Mouse (Mus musculus): Measurements from ENCODE around the gene Rnf213.

The Rnf213 gene

DNA sequence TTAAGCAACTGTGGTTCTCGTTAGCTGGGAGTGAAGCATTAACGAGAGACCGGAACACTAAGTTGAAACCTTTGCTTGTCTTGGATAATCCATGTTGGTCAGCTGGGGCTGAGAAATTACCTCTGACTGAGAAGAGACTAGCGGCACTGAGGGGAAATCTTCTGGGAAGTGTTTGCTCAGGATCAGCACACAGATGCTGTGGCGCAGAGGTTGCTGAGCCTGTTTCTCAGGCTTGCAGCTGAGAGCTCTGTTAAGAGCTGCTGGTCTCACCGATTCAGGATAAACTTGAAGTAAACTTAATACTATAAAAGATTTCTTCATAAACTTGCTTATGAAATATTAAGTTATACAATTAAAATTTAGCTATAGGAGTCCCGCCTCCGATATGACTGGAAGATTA is 45.9 kb downstream of the Rnf213 start:
- DNase-seq, result no peak

DNA sequence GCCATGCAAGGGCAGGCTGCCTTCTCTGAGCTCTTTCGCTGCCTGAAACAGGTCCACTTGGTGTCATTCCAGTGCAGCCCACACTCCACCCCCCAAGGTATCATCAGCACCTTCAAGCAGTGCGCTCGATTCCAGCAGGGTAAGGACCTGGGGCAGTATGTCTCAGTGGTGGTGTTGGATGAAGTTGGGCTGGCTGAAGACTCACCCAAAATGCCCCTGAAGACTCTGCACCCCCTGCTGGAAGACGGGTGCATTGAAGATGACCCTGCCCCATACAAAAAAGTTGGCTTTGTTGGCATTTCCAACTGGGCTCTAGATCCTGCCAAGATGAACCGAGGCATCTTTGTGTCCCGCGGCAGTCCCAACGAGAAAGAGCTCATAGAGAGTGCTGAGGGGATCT is 49.3 kb downstream of the Rnf213 start:
- DNase-seq, result no peak

DNA sequence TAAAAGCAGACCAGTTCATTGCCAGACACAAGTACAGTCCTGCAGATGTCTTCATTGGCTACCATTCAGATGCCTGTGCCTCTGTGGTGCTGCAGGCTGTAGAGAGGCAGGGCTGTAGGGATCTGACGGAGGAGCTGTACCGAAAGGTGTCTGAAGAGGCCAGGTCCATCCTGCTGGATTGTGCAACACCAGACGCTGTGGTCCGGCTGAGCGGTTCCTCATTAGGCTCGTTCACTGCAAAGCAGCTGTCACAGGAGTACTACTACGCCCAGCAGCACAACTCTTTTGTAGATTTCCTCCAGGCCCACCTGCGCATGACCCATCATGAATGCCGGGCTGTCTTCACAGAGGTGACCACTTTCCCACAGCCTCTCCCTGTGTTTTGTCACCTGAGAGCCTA is 50.5 kb downstream of the Rnf213 start:
- DNase-seq, result no peak

DNA sequence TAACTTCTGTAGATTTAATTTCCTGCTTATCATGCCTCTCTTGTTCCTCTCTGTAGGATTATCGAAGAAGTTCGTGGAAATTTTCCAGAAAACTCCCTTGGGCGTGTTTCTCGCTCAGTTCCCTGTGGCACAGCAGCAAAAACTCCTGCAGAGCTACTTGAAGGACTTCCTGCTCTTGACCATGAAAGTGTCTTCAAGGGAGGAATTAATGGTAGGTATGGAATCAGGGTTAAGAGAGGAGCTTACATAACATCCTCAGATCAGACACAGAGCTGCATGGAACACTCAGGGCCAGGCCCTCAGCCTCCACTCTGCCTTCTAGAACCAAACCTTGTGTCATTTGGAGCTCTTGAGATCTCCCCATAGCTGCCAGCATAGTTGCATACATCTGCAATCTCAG is 63.2 kb downstream of the Rnf213 start:
- DNase-seq, result no peak

DNA sequence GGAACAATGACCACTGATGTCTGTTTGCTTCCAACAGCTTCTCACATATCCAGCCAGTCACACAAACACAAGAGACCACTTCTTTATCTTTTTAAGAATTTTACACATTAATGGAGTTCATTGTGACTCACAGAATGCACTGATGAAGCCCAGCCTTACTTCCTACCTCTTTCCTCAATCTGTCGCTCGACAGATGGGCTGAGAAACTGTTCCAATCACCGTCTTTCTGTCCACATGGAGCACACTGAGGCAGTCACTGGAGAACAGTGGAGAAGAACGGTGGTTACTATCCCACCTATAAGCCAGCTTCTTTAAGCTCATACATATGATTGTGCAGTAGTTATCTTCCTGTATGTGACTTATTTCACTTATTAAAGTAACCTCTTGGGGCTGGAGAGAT is 85.0 kb downstream of the Rnf213 start:
- DNase-seq, result no peak

DNA sequence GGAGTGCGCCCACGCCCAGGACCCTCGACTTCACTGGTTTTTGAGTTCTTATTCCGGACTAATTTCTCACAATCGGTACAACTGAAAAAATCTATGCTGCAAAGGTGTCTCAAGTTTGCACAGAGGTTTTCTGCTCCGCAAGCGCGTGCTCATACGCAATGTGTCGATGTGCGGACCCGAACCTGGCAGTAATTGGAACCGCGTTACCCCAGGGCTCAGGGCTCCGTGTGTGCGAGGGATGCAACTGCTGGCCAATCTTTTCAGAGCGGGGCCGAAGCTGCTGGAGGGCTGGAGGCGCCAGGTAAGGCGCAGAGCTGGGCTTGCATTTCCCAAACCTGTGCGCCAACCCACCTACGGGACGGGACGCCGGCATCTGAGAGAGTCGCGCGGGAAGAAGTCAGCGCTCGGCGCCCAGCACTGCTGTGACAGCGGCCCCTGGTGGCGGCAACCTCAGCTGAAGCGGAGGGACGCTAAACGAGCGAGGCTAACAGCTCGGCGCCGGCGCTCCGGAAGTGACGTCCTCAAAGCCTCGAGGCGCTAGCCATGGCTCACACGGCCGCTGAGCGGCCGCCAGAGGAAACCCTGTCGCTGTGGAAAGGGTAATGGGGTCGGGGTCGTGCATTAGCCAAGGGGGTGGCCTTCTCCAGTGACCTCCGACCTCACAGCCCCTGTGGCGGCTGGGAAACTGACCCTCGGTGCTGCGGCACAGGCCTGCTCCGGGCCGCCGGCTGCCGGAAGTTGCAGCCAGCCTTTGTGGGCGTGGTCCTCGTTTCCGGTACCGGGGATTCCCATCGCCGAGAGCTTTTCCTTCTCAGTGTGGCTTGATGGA is 98.2 kb downstream of the Rnf213 start, which contains the start of gene Endov:
Endov (plus strand) TSS at position 487 of the 829 bp plus-strand sequence.
- peak; percentile 100 for DNase-seq

DNA sequence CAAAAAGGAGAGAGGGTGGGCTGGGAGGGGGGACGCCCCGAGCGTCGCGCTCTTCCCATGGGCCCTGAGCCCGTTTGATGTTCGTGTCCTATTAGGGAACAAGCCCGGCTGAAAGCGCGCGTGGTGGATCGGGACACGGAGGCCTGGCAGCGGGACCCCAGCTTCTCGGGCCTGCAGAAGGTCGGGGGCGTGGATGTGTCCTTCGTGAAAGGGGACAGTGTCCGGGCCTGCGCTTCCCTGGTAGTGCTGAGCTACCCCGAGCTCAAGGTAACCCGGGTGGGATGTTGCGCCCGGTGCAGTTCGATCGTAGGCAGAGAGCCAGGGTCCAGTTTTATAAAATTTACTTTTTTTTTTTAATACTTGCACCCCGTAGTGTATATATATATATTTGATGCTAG is 98.8 kb downstream of the Rnf213 start:
- DNase-seq, result no peak

DNA sequence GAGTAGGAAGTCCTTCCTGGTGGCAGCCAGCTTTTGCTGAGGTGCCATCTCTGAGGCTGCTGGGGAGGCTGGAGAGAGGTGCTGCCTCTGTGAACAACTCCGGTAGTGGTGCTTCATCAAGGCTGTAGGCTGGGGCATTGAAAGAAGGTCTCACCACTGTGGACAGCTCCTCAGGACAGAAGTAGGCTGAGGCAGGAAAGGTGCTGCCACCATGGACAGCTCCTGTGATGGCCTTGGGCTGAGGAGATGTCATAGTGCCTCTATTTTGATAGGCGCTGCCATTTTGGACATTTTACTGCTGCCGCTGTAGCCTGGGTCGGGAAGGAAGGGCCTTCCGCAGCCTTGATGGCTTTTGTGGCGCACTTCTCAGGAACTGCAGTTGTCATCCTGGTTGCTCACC is 99.9 kb downstream of the Rnf213 start:
- DNase-seq, result no peak

DNA sequence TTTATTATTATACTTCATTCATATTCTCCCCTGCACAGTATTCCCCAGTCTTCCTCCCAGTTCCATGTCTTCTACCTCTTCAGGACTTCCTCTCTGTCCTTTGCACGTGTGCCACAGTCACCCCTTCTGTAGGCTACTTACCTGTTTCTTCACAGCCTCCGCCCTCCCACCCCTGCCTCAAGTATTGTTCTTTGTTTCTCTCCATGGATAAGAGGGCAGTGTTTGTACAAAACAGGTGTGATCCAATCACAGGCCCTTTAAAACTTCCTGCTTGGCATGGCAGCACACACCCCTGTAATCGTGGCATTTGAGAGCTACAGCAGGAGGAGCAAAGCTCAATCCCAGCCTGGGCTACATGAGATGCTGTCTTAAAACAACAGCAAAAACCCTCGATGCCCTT is 100.6 kb downstream of the Rnf213 start:
- DNase-seq, result no peak

DNA sequence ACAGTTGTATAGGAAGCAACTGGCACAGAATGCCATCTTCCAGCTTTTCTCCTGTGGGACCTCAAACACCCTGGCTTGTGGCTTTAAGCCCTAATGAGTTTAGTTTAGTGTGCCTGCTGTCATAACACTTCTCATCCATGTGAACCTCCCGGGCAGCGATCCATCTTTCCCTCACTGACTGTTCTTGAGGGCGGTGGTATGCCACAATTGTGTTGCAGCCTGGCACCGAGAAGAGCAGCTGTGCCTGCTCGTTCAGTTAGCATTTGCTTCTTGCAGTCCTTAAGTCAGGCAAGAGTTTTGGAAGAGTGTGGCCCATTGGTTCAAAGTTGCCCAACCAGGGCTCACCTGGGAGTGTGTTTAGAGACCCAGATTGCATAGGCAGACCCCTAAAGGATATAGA is 103.2 kb downstream of the Rnf213 start:
- DNase-seq, result no peak

DNA sequence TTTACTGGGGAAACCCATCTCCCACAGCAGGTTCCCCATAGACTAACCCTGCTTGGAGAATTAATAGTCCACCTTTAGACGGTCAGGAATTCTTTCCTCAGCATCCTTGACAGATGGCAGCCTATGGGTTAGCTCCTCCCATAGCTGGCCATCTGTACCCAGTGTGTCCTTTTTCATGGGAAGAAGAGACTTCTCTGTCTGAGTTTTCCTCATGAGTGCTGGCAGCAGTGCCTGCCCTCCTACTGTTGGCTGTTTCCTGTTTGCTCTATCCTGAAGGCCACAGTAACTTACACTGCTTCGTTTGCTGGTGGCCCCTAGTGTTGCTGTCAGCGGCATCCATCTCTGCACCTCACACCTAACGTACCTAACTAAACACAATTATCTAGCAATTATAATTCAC is 104.6 kb downstream of the Rnf213 start:
- no peak for DNase-seq

DNA sequence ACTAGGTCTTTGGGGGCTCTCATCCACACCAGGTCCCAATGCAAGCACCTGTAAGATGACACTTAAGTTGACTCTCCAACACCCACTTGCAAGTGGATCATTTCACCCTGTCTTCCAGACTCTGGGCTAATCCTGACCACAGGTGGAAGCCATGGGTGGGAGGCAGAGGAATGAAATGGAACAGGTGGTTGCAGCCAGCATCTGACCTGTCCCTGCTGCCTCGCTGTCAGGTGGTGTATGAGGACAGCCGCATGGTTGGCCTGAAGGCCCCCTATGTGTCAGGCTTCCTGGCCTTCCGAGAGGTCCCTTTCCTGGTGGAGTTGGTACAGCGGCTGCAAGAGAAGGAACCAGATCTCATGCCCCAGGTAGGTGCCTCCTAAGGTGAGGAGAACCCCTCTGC is 106.4 kb downstream of the Rnf213 start:
- DNase-seq, result no peak

DNA sequence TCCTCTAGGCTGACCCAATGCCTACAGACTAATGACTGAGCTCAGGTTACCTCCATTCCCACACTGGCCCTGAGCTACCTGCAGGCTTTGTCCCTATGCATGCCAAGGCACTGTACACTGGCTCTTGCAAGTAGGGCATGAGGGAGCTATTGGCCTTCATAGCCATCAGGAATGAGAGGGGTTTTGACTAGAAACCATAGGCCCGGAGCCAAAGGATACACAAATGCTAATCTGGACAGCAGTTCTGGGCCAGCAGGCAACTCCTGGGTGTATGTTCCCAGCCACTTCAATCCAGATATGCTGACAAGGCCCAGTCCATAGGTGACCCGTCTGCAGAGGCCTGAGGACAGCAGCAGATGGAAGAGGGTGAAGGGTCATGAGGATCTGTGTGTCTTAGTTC is 107.1 kb downstream of the Rnf213 start:
- no peak for DNase-seq

DNA sequence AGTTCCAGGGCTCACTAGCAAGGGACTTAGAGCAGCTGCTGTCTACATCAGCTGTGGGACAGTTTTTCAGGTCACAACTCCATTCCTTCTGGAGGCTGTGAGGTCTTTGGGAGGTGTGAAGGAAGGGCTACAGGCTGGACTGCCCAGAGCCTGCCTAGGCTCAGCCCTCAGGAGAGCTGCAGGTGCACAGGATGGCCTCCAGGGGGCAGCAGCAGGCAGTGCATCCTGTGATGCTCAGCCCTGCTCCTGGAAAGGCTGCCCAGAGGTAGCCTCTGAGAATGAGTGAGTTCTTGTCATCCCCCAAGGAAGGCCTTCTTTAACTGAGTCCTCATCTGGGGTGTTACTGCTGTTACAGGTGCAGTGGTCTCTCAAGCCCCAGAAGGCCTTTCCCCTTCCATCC is 110.8 kb downstream of the Rnf213 start:
- peak; percentile 82 for DNase-seq

DNA sequence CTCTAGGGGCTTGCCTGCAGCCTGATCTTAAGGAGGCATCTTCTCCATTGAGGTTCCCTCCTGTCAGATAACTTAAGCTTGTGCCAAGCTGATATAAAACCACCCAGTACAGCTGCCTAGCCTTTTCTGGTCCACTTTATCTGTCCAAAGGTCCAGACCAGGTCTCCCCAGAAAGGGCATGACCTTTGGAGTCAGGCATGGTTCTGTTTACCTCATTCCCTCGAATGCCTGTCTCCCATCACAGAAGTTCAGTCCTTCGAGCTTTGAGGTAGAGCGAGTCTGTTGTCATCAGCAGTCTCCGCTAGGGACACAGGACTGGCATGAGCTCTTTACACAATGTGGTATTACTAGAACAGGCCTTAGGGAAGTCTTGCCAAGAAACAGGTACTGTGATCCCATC is 113.5 kb downstream of the Rnf213 start:
- DNase-seq, result no peak

DNA sequence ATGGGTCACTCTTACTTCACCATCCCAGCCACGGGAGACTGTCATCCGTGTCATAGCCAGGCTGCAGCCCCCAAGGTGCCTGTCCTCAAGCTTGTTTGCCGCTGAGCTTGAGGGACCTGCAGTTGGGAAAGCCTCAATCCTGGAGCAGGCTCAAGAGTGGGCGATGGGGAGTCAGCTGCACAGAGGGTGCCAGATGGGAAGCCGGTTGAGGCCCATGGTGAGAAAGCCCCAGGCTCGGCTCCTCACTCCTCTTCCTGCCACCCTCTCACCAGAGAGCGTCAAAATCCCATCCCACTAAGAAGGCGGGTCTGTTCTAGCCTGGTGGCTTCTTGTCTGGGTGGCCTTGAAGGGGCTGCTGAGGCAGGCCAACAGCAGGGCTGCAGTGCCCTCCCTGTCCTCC is 114.9 kb downstream of the Rnf213 start:
- DNase-seq, result no peak

DNA sequence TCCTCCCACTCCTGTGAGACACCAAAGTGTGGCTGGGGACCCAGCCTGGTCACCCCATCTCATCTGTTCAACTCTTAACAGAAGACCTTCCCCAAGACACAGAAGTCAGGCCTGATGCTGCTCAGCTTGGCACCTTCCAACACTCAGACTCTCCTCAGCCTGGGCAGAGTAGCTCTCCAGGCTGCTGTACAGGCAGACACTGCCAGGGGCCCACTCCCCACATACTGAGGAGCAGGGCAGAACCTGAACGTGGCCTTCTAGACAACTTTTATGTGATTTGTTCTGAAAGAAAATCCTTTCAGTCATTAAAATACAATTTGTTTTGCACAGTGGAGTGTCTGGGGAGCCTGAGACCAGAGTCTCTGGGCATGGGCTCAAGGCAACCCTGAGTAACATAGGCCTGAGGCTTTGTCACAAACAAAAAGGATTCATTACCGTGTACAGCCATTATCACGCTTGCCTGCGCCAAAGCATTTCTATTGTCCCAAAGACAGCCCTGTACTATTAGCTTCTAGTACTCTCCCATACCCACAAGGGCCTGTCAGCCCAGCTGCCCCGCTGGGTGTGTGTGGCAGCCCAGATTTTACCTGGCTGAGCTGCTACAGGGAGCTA is 116.4 kb downstream of the Rnf213 start:
- no peak for DNase-seq

DNA sequence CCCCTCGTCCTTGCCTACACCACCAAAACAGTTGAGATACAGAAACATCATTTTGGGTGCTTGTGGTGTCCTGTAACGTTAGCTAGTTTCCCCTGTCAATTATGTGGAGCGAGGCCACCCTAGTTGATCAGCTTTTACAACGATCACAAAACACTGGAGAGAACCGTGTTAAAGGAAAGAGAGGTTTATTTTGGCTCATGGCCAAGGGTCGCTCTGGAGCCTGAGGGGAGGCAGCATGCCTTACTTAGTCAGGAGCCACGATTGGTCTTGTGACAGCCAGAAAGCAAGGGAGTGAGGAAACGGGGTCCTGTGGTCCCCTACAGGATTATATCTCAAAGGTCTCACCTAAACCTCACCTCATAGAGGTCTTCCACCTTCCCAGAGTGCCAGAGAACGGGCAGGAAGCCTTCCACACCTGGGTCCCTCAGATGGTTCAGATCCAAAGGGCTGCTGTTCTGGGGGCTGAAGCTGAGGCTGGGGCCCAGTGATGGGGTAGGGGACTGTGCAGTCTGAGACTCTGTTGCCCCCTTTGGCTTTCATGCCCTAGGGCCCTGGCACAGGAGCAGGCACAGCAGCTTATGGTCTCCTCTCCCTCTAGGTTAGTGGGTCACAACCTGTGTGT is 120.2 kb downstream of the Rnf213 start:
- DNase-seq, result no peak

DNA sequence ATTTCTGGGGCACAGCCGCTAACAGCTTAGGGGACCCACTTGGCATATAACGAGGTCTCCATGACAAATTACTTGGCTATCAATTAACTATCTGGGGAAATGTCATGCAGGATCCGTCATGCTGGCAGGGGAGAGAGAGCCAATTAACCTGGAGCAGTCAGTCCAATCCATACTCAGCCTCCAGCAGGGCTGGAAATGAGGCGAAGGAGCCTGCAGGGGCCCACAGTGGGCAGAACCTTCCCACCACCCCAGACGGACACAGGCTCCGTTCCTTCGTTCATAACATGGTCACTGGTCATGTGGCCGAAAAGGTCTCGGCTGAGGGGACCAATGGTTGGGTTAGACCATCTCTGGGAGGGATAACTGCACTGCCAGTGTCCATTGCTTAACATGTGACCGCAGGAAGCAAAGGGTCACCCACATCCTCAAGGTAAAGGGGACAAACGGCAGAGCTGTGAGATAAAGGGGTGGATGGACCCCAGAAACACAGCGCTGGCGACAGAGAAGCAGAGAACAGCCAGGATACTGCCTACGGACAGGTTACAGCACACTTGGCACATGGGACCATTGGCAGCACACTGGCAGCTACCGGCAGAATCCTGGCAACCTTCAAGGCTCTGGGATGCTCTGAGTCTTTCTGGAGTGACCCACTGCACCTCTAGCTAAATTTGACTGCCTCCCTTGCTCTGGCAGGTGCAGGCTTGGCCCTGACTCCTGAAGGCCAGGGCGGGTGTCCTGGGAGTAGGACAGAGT is 121.4 kb downstream of the Rnf213 start:
- DNase-seq, result no peak

DNA sequence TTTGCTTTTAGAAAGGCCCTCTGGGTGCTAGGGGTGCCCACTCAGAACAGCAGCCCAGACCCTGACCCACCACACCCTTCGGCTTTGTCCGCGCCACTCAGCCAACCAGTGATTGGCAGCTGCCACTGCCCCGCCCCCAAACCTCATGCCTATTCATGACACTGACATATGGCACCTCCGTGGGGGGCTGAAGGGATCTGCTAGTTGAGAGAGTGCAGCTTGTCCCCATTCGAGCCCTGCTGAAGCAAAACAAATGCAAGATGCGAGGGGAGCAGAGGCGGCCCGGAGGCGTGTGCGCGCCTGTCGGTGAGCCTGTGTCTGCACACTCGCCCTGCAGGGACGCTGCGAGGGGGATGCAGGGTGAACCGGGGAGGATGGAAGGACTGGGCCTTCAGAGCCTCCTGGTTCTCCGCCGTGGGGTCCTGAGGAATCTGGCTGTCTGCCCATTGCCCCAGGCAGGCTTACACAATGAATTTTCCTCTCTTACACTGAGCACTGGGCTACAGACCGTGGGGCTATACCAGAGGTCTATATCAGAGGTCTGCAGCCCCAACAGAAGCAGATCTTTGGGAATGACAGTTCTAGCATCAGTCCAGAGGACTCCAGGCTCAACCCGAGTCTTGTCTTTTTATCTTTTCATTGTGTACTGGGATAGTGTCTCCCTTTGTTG is 122.2 kb downstream of the Rnf213 start:
- DNase-seq, result no peak

DNA sequence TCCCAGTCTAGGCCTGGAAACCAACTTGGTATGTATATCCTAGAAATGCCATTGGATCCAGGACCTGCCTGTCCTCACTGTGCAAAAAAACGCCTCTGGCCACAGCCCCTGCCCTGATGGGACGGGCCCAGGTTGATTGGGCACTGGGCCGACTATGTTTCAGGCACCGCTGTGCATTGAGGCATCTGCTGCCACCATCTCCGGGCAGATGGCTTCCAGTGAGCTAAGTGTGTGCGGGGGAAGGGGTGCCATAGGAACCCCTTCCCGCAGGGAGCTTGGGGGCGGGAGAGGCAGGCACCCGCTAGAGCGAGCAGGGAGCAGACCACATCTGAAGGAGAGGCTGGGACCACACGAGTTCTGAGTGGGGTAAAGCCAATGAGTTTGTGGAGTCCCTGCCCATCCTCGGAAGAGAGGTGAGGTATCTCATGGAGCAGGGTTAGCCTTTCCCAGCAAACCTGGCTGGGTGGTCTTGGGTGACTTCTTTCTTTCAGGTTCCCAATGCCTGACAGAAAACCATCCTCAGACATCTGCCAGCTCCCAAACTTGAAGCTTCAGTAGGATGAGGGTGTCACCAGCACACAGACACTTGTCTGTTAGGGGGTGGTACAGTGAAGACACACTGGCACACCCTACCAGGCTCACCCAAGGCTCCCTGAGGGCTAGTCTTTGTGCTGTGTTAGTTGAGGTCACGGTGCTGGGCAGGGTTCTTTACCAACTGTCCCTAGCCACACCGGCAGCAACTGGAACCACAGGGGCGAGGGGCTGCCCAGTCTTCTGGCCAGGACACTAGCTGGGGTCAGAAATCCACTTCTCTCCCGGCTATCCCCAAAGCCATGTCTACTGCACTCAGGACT is 123.2 kb downstream of the Rnf213 start:
- DNase-seq, result no peak

Measured in lung, postnatal 14 days (tissue).